Mouse (Mus musculus) erythroblast, embryonic 14.5 days (primary cell): ENCODE data around the gene Ext2.

Experiments used
- GATA1 ChIP-seq: IDR thresholded peaks from 2 replicates; pipeline ENCODE4 v1.6.1; 2012; ENCODE audit warnings: low read length, inconsistent platforms, mixed read lengths
- TAL1 ChIP-seq: IDR thresholded peaks from 3 replicates; pipeline ENCODE4 v1.6.1; 2012; ENCODE audit warnings: low read length, inconsistent platforms, mixed read lengths

GRCm38 (mm10) chr2:93869107-93869600 is 46.8 kb upstream of the Ext2 start, which contains the start of gene Accsl:
- TF ChIP-seq GATA1 (no peak), TAL1 (no peak)
